Mouse (Mus musculus): ENCODE measurements at regions not wholly inside any gene's neighbourhood (a gene's known extent, or its start where the extent isn't known, plus 50 kb on each side); places are given as distances from the start of the nearest gene placed in this dataset.

DNA sequence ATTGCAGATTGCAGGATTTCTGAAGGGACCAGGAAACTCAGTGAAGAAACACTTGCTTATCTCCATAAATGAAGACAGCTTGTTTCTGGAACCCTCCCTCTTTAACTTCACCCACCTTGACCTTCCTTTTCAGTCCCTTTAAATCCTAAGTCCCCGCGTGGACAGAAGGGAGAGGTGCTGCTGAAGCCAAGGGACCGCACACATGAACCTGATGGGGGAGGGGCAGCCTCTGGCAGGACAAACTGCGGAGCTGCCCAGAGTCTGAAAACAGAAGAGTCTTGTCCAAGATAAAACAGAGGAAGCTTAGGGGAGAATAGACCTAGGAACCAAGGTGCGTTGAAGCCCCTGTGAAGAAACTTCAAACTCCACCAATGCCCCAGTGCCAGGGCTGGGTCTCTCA lies 368.9 kb upstream of the Tbx3 start:
- DNase-seq (ENCODE audit: low spot score) = no peak

DNA sequence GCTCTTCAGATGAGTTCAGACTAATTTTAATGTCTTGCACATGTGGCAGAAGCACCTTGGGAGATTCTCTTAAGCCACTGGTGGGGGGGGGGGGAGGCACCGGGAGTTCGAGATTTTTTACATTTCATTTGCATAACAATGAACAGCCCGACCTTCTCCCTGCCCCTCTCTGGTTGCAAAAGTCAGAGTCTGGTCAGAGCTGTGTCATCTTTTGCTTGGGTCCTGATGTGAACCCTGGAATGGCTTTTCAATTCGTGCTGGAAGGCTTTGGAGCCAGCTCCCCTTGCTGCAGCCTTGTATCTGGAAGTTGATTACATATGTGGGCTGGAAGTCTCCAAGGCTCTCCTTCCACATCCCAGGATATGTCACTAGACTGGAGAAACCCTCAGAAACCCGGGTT lies 365.7 kb upstream of the Tbx3 start:
- no peak for DNase-seq (ENCODE audit: low spot score)

DNA sequence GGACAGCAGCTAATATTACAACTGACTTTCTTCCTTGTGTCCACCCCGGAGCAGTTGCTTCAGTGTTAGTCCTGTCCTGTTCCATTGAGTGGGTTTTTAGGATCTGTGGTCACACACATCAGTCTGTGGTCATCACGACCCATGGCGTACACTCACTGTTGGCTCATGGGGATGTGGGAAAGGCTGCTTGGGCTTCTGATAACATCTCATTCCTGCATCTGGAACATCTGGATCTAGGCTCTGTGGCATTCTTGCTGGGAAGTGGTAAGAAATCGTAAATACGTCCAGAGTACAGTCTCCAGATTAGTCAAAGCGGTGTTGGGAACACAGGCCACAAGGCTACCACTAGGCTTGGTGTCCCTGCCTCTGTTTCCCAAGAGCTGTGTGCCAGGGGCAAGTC lies 362.7 kb upstream of the Tbx3 start:
- no peak for DNase-seq (ENCODE audit: low spot score)

DNA sequence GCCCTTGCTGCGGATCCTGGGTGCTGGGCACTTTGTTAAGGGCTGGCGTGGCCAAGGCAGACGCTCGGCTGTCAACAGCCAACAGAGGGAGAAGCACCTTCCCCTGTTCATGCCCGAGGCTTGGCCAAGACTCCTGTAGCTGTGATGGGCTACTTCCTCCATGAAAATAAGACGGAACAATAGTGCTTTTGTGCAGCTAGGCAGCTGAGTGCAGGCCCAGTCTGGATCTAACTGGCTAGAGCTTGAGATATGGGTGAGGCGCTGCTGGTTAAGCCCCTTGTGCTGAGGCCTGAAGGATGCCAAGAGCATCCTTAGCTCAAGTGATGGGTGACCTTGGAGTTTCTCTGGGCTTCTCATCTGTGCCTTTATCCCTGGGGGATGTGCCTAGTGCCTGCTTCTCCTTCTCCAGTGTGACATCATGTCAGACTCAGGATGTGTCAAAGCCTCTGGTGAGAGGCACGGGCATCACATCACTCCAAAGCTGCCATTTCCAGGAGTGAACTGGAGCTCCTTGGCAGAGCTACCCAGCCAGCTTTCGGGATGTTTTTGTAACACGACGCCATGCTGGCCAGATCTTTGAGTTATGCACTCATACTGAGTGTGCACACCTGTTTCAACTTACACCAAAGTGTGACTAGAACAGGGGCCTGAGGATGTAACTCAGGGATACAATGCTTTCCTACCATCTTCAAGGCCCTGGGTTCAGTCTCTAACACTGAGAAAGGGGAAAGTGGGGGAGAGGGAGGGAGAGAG lies 360.1 kb upstream of the Tbx3 start:
- DNase-seq (ENCODE audit: low spot score) = no peak

DNA sequence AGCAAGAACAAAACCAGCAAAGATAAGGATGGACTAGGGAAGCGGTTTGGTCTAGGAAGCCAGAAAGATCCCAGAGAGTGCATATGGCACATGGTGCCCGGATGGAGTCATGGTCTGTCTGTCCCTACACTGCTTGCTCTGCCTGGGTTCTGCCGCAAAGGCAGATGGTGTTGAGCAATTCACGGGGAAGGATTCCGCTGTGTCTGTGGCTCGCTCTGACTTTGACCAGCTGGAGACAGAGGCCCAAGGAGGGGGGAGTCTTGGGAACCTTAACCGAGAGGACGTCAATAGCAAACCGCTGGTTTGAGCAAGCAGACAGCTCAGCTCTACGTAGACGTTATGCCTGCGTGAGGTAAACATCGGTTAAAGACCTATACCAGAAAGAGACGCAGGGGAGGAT lies 357.7 kb upstream of the Tbx3 start:
- DNase-seq (ENCODE audit: low spot score) = no peak

DNA sequence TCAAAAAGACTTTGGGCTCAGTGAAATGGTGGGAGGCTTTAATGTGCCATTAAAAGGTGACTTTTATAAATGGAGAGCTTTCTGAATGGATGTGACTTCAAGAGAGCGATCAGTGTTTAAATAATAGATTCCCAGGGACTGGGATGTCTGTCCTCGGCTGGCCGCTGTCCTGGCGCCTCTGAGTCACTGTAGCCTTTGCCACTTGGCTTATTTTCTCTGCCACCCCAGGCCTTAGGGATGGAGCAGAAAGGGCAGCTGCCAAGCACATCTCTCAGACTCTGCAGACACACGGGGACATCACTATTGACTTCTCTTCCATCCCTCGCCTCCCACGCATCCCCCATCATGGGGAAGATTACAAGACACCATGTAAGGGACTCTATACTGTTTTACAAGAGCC lies 355.3 kb upstream of the Tbx3 start:
- no peak for DNase-seq (ENCODE audit: low spot score)

DNA sequence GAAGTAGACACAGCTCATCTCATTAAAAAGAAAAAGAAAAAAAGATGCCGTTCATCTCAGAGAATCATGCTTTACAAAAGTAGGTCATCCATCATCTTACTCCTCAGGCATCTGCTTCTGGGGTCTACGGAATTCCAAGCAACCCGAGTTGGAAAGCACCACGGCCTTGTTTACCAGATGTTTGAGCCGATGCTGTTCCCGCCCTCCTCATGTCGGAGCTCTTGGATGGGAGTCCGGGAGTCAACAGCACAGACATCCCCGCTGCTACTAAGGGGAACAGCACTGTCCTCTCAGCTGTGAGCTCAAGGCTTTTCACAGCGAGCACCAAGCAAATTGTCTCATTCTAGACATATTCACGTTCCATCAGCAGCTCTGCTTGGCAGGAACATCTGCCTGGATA lies 352.9 kb upstream of the Tbx3 start:
- no peak for DNase-seq (ENCODE audit: low spot score)

DNA sequence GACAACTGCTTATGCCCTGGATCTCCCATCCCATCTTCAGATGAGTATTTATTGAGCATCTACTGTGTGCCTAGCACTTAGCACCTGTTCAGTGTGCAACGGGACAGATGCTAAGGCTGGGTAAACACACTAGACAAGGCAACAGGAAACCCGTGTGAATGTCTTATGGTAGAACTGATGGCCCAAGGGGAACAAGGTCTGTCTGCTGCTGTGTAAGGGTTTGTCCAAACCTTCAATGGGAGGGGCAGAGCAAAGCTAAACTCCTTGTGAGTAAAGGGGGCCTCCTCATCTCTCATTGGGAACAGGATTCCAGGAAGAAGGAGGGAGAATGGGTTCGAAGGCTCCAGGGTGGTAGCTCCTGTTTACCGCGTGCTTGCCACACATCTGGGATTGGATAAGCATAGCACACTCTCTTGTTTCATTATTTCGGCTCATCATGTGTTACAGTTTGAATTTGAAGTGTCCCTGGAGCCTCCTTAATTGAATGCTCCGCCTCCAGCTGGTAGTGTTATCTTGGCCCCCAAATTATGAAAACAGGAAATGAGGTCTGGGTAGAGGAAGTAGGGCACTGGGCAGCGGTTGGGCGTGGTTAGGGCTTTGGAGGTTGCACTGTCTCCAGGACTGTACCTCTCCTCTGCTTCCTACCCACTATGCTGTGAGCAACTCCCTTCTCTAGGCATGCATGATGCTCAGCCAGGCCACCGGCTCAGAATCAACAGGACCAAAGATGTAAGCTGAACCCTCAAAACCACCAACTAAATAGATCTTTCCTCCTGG lies 348.9 kb upstream of the Tbx3 start:
- DNase-seq (ENCODE audit: low spot score) = no peak

DNA sequence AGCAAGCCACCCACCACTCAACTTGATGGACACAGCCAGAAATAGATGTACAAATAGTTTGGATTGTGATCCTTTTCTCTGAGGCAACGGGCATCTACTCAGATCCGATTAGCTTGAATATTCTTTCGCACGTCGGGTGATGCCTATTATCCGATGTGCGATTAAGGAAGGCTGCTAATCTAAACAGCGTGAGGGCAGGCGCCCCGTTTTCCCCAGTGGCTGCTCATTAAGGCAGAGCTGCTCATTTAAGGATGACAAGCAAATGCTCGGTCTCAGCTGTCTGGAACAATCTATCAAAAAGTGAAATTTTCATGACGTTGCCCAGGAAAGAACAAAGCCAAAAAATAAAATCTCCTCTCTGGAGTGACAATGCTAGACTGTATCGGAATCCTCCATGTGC lies 348.1 kb upstream of the Tbx3 start:
- no peak for DNase-seq (ENCODE audit: low spot score)

DNA sequence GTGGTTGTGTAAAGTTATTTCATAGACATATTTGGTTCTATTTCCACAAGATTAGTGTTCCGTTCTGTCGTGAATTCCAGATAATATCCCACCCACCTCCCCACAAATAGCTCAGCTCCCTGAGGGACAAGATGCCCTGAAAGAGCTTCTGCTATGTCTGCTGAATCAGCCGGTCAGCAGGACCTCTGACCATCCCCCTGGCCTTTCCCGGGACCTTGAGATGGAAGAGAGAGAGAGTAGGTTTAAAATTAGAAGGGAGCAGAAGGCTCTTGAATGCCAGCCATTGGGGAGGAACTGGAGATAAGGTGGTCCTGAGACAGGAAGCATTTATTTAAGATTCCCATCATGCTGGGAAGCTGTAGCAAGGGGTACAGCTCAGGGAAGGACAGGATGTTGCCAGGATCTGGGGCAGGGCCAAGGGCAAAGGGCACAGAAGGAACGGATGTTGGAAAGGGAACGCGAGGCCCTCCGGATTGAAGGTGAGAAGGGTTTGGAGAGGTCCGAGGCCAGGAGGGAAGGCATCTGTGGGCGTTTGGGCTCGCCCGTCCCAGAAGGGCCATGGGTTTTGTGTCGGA lies 344.7 kb upstream of the Tbx3 start:
- DNase-seq (ENCODE audit: low spot score) = no peak

DNA sequence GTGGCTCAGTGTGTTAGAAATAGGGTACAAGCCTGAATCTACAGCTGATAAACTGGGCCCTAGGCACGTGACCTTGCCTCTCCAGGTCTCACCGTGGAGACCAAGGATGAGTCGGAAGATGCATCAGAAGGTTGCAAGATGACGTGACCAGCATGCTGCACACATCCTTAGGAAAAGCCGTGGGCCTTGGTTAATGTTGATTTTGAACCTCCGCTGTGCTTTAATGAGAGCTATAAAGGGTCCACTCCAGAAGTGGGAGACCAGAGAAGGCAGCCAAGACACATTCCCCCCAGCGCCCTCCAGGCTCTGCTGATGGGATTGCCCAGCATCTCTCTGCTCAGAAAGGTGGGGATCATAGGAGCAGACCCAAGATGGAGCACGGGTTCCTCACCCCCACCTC lies 343.6 kb upstream of the Tbx3 start:
- no peak for DNase-seq (ENCODE audit: low spot score)

DNA sequence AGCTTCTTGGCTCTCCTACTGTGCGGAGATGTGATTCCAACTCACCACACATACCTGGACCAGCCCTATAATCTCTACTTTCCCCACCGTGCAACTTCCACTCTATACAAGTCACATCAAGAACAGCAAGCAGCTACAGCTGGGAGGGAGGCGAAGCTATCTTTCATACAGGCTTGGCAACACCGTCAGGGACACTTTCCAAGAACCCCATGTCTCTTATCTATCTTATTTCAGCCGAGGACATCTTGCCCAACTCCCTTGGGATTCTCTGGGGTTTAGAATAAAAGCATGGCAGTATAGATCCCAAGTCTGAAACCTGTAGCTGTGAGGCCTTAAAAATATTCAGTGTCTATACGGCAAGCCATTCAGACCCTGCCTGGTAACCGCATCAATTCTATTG lies 341.5 kb upstream of the Tbx3 start:
- no peak for DNase-seq (ENCODE audit: low spot score)

DNA sequence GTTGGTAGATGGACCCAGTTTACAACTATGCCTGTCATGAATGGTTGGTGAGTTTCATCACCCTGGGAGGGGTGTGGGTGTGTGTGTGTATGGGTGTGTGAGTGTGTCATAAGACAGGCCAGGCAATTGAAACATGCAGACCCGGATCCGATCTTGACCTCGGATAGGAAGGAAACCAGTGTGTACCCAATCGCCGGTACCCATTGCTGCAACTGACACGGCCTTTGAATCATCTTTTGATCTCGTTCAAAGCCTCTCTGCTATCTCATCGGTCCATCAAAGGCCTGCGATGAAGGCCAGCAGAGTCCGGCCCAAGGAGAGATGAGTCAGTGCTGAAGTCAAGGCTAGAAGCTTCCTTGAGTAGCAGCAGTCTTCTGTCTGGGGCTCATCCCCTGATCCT lies 341.1 kb upstream of the Tbx3 start:
- DNase-seq (ENCODE audit: low spot score) = no peak

DNA sequence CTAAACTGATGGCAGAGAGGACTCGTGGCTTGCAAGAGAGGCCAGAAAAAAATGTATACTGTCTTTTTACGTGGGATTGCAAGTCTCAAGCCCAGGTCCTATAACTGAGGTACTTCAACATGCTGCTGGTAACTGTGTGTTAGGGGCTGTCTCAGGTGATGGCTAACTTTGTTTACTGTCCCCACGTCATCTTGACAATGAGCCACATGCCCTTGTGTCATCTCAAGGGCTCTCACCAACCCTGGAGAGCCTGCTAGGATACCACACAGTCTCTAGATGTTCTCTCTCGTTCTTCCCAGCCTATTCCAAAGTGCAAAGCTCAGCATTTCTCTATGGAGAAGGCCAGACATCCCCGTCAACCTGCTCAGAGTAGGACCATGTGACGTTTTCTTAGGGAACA lies 340.6 kb upstream of the Tbx3 start:
- DNase-seq (ENCODE audit: low spot score) = no peak

DNA sequence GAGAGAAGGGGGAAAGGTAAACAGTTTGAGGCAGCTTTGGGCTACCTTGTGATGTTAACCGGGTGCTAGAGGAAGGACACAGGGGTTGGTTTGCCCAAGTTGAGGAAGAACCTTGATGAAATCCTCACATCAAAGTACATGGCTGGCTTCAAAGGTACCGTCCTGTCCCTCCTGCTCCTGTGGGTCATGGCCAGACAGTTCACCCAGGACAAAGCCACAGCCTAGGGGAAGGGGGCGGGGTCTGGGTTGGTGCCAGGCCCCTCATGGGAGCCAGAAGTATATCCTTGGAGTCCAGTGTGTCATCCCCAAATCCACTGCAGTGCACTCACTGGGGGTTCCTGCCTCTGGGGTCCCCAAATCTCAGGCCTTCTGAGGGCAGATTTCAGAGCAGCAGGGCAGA lies 339.0 kb upstream of the Tbx3 start:
- no peak for DNase-seq (ENCODE audit: low spot score)

DNA sequence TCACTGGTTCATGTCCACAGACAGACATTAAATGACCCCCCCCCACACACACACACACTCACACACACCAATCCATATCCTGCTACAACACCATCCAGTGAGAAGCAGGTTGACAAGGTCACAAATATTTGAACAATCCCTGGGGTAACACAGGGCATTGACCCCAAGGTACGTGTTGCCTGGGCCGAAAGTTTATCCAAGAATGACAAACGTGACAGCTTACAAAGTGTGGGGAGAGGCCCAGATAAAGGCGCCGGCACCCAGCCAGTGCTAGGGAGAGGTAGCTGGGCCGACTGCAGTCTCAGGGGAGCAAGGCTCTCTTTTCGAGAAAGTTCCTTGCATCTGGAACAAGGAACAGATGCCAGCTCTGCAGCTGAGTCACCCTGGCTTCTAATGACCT lies 337.8 kb upstream of the Tbx3 start:
- no peak for DNase-seq (ENCODE audit: low spot score)

DNA sequence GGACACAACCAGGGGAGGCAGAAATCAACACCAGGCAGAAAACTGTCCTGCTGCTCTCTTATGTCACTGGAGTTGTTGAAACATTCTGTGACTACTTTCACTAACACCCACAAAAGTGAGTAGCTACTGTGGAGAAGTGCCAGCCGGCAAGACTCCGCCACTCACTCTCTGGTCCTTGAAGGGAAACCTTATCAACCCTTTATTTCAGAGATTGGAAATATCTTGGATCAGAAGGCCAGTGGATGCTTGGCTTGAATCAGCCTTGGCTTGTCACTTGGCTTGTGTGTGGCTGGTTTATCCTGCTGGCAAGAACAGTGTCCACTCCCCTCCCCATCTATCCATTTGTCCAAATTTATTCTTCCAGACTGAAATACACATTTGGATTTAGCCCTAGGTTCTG lies 335.3 kb upstream of the Tbx3 start:
- no peak for DNase-seq (ENCODE audit: low spot score)

DNA sequence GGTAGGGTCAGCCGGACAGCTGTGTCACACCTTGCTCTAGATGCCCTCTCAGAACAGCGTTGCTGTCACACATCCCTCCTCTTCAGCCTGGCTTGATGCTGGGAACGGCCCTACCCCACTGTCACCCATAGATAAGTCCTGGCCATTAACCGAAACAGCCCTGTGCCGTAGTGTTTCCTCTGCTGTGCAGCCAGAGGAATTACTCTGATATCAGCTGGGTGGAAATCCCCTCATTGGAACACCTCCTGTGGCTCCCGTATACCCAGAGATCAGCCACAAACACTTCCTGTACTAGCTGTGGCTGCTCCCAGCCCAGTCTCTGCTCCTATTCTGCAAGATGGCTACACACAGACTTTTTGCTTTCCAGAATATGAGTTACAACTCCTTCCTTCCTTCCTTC lies 334.5 kb upstream of the Tbx3 start:
- DNase-seq (ENCODE audit: low spot score) = no peak

DNA sequence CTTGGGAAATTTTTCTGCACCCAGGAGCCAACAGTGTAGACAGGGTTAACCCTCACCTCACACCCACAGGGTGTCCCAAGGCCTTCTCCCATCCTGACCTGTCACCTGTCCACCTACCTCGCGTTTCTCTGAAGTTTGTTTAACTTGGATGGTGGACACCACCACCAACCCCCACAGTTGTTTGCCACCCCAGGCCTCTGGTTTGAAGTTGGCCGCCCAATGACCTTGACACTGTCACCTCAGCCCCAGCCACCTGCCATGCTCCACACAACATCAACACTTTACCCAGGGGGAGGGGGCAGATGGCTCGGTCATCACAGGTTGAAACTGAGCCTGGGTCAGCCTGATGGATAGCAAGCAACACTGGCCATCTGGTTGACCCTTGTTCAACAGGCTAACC lies 332.7 kb upstream of the Tbx3 start:
- no peak for DNase-seq (ENCODE audit: low spot score)

DNA sequence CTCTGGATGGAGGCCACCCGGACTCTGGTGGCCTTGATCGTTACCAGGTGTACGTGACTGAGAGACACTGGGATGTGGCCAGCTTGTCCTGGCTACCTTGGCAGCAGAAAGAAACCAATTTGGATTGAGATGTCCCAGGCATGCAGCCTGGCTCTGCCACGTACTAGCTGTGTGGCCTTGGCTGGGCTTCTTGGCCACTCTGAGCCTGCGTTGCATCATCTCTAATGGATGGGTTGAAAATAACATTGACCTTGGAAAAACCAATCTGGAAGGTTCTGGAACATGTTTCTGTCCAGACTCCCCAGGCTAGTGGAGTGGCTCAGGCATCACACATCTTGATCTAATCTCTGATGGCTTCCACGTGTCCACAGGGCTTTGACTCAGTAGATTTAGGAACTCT lies 331.8 kb upstream of the Tbx3 start:
- no peak for DNase-seq (ENCODE audit: low spot score)

DNA sequence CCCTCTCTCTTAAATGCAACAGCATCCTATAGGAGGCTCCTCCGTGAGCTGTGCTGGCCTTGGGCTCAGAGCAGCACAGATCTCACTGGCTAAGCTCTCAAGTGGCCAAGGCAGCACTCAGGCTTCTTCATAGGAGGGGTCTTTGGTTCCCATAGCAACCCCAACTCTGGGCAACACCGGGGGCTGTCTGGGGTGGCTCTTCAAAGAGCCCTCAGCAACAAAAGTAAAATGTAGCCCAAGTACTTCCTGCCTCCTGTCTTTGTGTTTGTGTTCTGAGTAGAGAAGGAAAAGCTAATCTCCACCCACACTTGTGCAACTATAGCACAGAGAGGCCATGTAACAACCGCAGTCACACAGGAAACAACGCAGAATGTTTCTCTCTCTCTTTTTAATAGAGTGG lies 322.2 kb upstream of the Tbx3 start:
- DNase-seq (ENCODE audit: low spot score) = no peak

DNA sequence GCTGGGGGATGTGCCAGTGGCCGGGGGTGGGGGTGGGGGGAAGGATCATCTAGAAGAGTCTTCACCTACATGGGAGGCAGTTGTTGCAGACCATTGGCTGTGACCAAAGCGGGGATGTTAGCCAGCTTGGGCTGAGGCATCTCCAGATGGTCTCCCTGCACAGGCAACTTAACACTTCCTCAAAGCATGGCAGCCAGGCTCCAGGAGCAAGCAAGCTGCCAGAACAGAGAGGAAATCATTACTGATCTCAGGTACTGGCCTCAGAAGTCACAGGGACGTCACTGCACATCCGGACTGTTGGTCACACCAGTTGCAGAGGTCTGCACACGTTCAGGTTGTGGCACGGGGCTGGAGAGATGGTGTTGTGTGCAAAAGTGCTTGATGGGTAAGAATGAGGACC lies 321.1 kb upstream of the Tbx3 start:
- DNase-seq (ENCODE audit: low spot score) = no peak

DNA sequence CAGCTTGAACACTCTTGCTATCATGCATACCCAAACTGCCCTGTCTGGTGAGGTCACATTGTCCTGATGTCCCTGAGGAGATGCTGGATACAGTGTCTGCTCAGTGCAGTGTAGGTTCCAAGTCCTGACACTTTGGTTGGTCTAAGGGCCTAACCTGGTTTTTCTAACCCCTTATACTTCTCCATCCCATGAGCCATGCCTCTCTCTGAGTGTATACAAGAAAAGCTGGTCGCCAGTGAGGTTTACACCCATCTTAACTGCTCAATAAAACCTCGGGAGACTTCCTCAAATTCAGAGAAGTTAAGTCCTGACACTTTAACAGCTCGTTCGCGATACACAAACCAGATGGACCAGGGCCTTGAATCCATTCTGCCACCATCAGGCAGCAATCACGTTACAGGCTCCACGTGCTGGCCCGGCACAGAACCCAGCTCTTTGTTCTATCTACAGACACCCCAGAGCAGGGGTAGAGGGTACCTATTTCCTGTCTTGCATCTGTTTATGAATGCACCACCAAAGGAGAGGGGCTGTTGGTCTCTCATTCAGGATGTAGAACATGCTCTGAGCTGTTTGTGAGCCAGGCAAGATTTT lies 320.0 kb upstream of the Tbx3 start:
- no peak for DNase-seq (ENCODE audit: low spot score)

All from ovary, postnatal 14 days (tissue).